Mouse (Mus musculus): ENCODE results near the gene Olfr360.

- TF ChIP-seq POLR2A (IDR thresholded peaks at IDR 0.05; ENCODE audit: borderline replicate concordance, extremely low read depth, low read depth, low read length): no peak
- TF ChIP-seq CTCF (IDR thresholded peaks at IDR 0.05; ENCODE audit: insufficient read depth, low read length): no peak
Measured at GRCm38 (mm10) chr2:37117810-37118209, 52.3 kb downstream of the Olfr360 start, which contains the start of gene Olfr362.
